Mouse (Mus musculus): ENCODE measurements around the gene Rnls. TPM values are rescaled to one million over a fixed set of nuclear protein-coding genes. Genes with fewer than 3 reads are reported as not detected.

The Rnls gene
- polyA plus RNA-seq, 1 experiment from 2014 or later: 9.7 TPM

GRCm38 (mm10) chr19:33092575-33092974 lies 299.5 kb downstream of the Rnls start:
- H3K27me3 ChIP-seq (ENCODE audit: insufficient read depth, low read length): no peaks in the 10 kb centered on the region
- no peak for DNase-seq (ENCODE audit: low spot score)
- no peak overlapping the region for H3K27ac ChIP-seq
- TF ChIP-seq CTCF (IDR thresholded peaks at IDR 0.05; ENCODE audit: low read depth): no peak
- no peak overlapping the region for H3K4me3 ChIP-seq (replicated peaks; ENCODE audit: low read depth, low read length)
- H3K4me1 ChIP-seq (replicated peaks; ENCODE audit: insufficient read depth, low read length): no peaks in the 10 kb centered on the region
- H3K36me3 ChIP-seq (ENCODE audit: insufficient read depth, low read length): no peaks in the 10 kb centered on the region
- no peaks in the 10 kb centered on the region for H3K9me3 ChIP-seq (replicated peaks; ENCODE audit: low read length)
- no peak overlapping the region for H3K4me2 ChIP-seq (ENCODE audit: low read length)
- ATAC-seq (replicated peaks; ENCODE audit: low FRiP score, low read depth): no peak
- no peak overlapping the region for H3K9ac ChIP-seq (ENCODE audit: low read depth, low read length)

- ATAC-seq (replicated peaks; ENCODE audit: low FRiP score, low read depth) (no peak), DNase-seq (ENCODE audit: low spot score) (no peak)
- H3K27ac ChIP-seq: no peak overlapping the region
- no peaks in the 10 kb centered on the region for H3K27me3 ChIP-seq (ENCODE audit: insufficient read depth, low read length)
- H3K9me3 ChIP-seq (replicated peaks; ENCODE audit: low read length): no peaks in the 10 kb centered on the region
- H3K9ac ChIP-seq (ENCODE audit: low read depth, low read length): no peak overlapping the region
- H3K36me3 ChIP-seq (ENCODE audit: insufficient read depth, low read length): no peaks in the 10 kb centered on the region
- no peaks in the 10 kb centered on the region for H3K4me1 ChIP-seq (replicated peaks; ENCODE audit: insufficient read depth, low read length)
- no peak overlapping the region for H3K4me3 ChIP-seq (replicated peaks; ENCODE audit: low read depth, low read length)
- TF ChIP-seq CTCF (IDR thresholded peaks at IDR 0.05; ENCODE audit: low read depth): no peak
- 22% methylated on average over 3 of the region's 3 CpGs for WGBS
- H3K4me2 ChIP-seq (ENCODE audit: low read length): no peak overlapping the region
Measured at GRCm38 (mm10) chr19:33091324-33091723, 300.8 kb downstream of the Rnls start.

DNA sequence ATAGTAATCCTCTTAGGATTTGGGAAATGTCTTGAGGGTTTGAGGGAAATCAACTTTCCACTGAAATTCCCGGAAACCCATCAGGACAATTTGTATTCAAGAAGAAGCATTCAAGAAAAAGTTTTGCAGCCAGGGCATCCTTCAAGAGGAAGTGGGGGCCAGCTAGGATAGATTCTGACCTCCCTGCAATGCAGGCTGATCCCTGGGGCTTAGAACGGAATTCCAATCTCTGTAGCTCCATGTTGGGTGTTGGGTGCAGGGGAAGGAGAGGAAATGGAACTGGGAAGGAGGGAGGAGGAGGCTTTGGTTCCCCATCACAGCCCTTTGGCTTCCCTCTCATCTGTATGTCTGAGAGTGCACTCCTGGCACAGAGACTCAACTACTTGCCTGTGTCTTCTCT lies 303.2 kb downstream of the Rnls start:
- no peak for TF ChIP-seq CTCF (IDR thresholded peaks at IDR 0.05; ENCODE audit: low read depth)
- H3K4me1 ChIP-seq (replicated peaks; ENCODE audit: insufficient read depth, low read length): no peaks in the 10 kb centered on the region
- H3K36me3 ChIP-seq (ENCODE audit: insufficient read depth, low read length): no peaks in the 10 kb centered on the region
- no peak overlapping the region for H3K27ac ChIP-seq
- ATAC-seq (replicated peaks; ENCODE audit: low FRiP score, low read depth) (no peak), DNase-seq (ENCODE audit: low spot score) (peak; percentile 32)
- WGBS: 70% methylated on average over 2 of the region's 2 CpGs
- H3K4me2 ChIP-seq (ENCODE audit: low read length): no peak overlapping the region
- H3K9me3 ChIP-seq (replicated peaks; ENCODE audit: low read length): no peaks in the 10 kb centered on the region
- no peak overlapping the region for H3K4me3 ChIP-seq (replicated peaks; ENCODE audit: low read depth, low read length)
- H3K9ac ChIP-seq (ENCODE audit: low read depth, low read length): no peak overlapping the region
- no peaks in the 10 kb centered on the region for H3K27me3 ChIP-seq (ENCODE audit: insufficient read depth, low read length)

- no peaks in the 10 kb centered on the region for H3K4me1 ChIP-seq (replicated peaks; ENCODE audit: insufficient read depth, low read length)
- 74% methylated on average over 4 of the region's 4 CpGs for WGBS
- DNase-seq (ENCODE audit: low spot score): no peak
- H3K9me3 ChIP-seq (replicated peaks; ENCODE audit: low read length): no peaks in the 10 kb centered on the region
- H3K4me2 ChIP-seq (ENCODE audit: low read length): no peak overlapping the region
- H3K36me3 ChIP-seq (ENCODE audit: insufficient read depth, low read length): no peaks in the 10 kb centered on the region
- no peak for ATAC-seq (replicated peaks; ENCODE audit: low FRiP score, low read depth)
- no peak overlapping the region for H3K27ac ChIP-seq
- no peak for TF ChIP-seq CTCF (IDR thresholded peaks at IDR 0.05; ENCODE audit: low read depth)
- H3K27me3 ChIP-seq (ENCODE audit: insufficient read depth, low read length): no peaks in the 10 kb centered on the region
- no peak overlapping the region for H3K9ac ChIP-seq (ENCODE audit: low read depth, low read length)
- H3K4me3 ChIP-seq (replicated peaks; ENCODE audit: low read depth, low read length): no peak overlapping the region
Measured at GRCm38 (mm10) chr19:33087961-33088360, 304.1 kb downstream of the Rnls start.

Small RNA genes within 50 kb of the gene (microRNA-seq; reads per million reads assigned to microRNA genes)
- 4.8 reads per million, percentile 14 among the genes with 10 or more reads in this experiment for gene Mir3970

Other genes with a start within 250 kb of the Rnls start
- gene Lipo4, start 125.5 kb upstream of the Rnls start, polyA plus RNA-seq (2015; fragmentation: Nextera tagmentation; extraction: Ambion mirVana): not detected in 2 replicates
- gene Gm8978, start 233.0 kb upstream of the Rnls start, polyA plus RNA-seq (2015; fragmentation: Nextera tagmentation; extraction: Ambion mirVana): not detected in 2 replicates

Measured in kidney, postnatal 0 days (tissue).